Mouse (Mus musculus) ovary, postnatal 10 days (tissue): ENCODE results near the gene Map1a.
A peak's percentile ranks its signal among the peaks of the same experiment; 100 is the strongest.

Experiments used
- DNase-seq: peaks from one replicate; pipeline ENCODE4 v3.0.0; 2022; ENCODE audit warnings: low spot score

The Map1a gene

DNA sequence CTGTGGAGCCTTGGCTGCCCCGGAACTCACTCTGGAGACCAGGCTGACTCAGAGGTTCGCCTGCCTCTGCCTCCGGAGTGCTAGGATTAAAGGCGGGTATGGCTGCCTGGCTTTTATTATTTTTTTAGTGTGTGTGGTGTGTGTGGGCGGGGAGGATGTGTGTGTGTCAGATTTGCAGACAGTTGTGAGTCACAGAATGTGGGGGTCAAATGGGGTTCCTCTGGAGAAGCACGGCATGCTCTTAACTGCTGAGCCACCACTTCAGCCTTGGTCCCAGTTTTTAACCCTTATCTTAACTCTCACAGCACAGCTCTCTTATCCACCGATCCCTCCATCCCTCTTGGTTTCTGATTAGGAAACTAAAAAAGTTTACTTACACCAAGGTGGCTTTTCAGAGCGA, 26.9 kb downstream of the Map1a start:
- DNase-seq, result no peak

DNA sequence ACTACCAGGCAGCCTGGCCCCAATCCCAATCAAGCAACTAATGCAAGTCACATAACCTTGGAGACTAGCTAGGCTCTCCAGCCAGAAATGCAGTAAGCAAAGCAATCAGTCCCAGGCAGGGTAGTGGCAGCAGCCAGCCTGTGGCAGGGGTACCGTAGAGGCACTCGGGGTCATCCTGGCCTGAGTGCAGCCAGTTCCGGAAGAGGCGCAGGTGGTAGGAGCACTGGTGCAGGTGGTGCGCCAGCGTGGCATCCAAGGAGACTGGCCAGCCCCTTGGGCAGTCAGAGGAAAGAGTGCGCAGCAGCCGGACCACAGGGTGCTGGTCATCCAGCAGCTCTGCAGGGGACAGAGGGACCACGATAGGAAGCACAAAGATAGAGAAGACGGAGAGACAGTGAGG, 33.6 kb downstream of the Map1a start:
- no peak for DNase-seq

DNA sequence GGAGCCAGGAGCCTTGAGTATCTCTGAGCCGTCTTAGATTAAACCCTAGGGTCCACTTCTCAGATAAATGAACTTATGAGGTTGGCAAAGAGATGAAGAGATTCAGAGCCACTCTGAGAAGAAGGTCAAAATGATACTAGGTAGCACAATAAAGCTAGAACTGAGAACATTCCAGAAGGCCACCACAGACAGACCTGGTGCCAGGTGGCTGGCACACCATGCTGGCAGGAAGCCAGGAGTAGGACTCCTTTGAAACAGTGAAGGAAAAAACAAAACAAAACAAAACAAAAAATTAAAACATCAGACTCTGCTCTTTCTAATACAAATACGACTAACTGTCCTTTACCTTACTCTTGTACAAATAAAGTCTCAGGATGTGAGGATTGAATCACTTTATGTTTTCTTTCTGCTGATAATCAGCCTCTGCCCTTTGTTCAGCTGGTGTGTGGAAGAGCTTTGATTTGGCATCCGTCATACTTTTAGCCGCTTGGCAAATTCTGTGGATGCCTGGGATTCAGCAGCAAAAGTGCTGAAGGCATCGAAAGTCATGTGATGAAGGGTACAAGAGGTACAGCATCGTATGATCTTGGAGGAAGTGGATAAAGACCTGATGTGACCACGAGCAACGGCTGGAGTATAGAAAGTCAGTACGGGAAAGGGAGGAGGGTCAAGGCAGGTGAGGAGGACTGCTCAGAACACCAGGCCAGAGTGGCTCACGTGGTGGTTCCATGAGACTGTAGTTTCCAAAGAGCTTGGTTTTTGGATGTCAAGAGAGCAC, 34.5 kb downstream of the Map1a start:
- DNase-seq, result no peak

GRCm38 (mm10) chr2:121329492-121329891, 40.1 kb downstream of the Map1a start:
- no peak for DNase-seq

DNA sequence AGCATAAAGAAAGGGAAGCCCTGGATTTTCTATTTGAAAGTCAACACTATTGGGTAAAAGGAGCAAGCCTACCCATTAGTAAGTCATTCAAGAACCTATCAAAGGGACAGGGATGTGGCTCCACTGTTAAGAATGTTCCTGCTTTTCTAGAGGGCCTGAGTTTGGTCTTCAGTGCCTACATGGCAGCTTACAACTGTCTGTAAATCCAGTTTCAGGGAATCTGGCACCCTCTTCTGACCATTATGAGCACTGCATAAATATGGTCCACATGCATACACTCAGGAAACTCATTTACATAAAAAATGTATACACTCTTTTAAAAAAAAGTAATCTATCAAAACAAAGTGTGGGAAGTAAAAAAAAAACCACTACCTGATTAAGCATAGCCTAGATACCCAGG, 49.7 kb downstream of the Map1a start:
- DNase-seq, result no peak

- no peak for DNase-seq
Measured at GRCm38 (mm10) chr2:121353156-121353555, 63.8 kb downstream of the Map1a start.

GRCm38 (mm10) chr2:121354378-121354777, 65.0 kb downstream of the Map1a start:
- no peak for DNase-seq

DNA sequence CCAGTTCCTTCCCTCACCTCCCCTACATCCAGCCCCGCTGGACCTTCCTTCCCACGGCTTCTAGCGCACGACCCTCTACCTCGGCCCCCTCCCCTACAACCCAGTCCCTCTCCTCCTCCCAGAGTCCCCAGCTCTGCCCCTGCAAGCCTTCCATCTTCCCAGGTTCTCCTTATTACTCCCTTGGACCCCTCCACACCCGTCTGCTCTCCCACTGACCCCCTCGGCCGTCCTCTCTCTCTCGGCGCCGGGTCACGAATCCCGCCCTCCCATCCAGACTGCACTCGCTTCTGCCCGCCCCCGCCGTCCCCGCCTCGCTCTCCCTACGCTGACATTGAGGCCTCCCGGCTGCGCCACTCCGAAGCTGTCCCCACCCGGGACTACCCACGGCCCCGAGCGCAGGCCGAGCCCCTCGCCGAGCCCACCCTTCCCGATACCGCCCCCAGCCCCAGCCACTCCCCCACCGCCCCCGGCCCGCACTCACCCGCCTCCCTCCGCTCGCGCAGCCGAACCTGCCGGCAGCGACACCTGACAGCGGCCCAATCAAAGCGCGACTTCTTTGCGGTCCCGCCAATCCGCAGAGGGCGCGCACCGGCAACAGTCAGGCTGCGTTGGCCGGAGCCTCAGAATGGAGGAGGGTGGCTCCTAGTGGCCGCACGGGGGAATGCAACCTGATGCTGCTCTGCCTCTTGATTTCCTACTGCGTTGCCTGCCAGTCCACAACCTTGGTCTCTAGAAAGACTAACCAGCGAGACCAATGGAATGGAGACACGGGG, 65.6 kb downstream of the Map1a start, which contains the start of gene Ppip5k1:
Gene Ppip5k1, minus strand, starts transcription at position 577 of the 773 bp plus-strand sequence.
- DNase-seq, result peak; percentile 90

- DNase-seq, result no peak
Measured at GRCm38 (mm10) chr2:121357494-121357893, 68.1 kb downstream of the Map1a start, which contains the start of gene Ckmt1. Gene Ckmt1, plus strand, starts transcription at chr2:121357714.

GRCm38 (mm10) chr2:121357961-121358360, 68.6 kb downstream of the Map1a start:
- DNase-seq, result no peak

- peak; percentile 6 for DNase-seq
Measured at GRCm38 (mm10) chr2:121358381-121358780, 69.0 kb downstream of the Map1a start.

- DNase-seq, result no peak
Measured at GRCm38 (mm10) chr2:121359461-121359860, 70.1 kb downstream of the Map1a start.
